Mouse (Mus musculus): ENCODE data around the gene Dennd4c. TPM values are rescaled to one million over a fixed set of nuclear protein-coding genes. Genes with fewer than 3 reads are reported as not detected.

The Dennd4c gene
- polyA plus RNA-seq, 1 experiment, result 2.5 TPM

DNA sequence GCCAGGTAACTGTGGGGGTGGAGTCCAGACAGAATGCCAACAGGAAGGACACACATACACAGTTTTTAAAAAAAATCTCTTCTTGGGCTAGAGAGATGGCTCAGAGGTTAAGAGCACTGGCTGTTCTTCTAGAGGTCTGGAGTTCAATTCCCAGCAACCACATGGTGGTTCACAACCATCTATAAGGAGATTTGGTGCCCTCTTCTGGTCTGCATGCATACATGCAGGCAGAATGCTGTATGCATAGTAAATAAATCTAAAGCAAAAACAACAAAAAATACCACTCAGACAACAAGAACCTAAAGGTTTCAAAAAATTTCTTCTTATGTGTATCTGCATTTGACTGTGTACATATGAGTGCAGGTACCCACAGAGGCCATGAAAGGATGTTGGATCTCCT is 16.0 kb downstream of the Dennd4c start:
- Histone ChIP-seq H3K4me2 (ENCODE audit: low read depth) (no peak overlapping the region), H3K79me2 (ENCODE audit: control insufficient read depth, insufficient read depth) (peaks cover 55% of the 10 kb centered on the region), H3K27me3 (ENCODE audit: control insufficient read depth, insufficient read depth, insufficient read length) (no peaks in the 10 kb centered on the region), H3K36me3 (ENCODE audit: control insufficient read depth, insufficient read depth) (no peaks in the 10 kb centered on the region), H3K4me3 (no peak overlapping the region), H3ac (ENCODE audit: control insufficient read depth, insufficient read length) (no peak overlapping the region)
- TF ChIP-seq CEBPB (IDR thresholded peaks at IDR 0.05; ENCODE audit: insufficient read depth, poor library complexity, severe bottlenecking) (no peak), USF1 (IDR thresholded peaks at IDR 0.05; ENCODE audit: low read depth) (no peak), POLR2A (IDR thresholded peaks at IDR 0.05; ENCODE audit: insufficient read length, low read depth) (no peak), POLR2AphosphoS2 (IDR thresholded peaks at IDR 0.05; ENCODE audit: insufficient read length, low read depth) (no peak), MYOD1 (IDR thresholded peaks at IDR 0.05; ENCODE audit: control insufficient read depth in 1 of 3, insufficient read length in 2 of 3, low read depth in 2 of 3) (no peak), MAX (IDR thresholded peaks at IDR 0.05; ENCODE audit: low read depth) (no peak), E2F4 (IDR thresholded peaks at IDR 0.05; ENCODE audit: insufficient read depth) (no peak), SRF (IDR thresholded peaks at IDR 0.05; ENCODE audit: control insufficient read depth, insufficient read length, low read depth) (no peak)

DNA sequence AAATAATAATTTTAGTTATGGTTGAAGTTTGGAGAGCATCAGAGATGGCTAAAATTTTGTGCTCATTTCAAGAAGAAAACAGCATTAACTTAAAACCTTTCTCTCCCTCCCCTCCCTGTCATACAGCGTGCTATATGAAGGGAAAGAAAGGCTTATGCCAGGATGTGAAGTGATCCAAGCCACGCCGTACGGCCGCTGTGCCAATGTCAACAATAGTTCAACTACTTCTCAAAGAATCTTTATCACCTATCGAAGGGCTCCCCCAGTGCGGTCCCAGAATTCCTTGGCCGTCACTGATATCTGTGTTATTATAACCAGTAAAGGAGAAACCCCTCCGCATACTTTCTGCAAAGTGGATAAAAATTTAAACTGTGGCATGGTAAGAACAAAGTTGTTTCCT is 29.2 kb downstream of the Dennd4c start:
- no peak overlapping the region for H3K4me2 ChIP-seq (ENCODE audit: low read depth)
- H3K27me3 ChIP-seq (ENCODE audit: control insufficient read depth, insufficient read depth, insufficient read length), result no peaks in the 10 kb centered on the region

DNA sequence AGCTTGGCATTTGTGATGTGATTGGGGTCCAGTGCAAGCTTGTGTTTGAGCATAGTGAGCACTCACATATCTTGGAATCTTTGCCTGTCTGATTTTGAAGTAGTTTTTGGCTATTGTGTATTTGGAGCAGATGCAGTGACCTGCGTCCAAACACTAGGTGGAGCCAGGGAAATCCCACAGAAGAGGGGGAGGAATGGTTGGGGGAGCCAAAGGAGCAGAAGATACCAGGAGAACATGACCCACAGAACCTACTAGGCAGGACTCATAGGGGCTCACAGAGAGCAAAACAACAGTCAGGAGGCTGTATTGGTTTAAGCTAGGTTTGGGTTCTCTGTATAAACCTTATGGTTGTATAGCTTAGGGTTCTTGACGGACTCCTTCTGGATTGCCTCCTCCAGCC is 62.2 kb downstream of the Dennd4c start:
- no peak overlapping the region for H3K4me2 ChIP-seq (ENCODE audit: low read depth)
- H3K36me3 ChIP-seq (ENCODE audit: control insufficient read depth, insufficient read depth), result peaks cover 22% of the 10 kb centered on the region

More for the DNA sequence above, 29.2 kb downstream of the Dennd4c start:
- peaks cover 2% of the 10 kb centered on the region for H3K79me2 ChIP-seq (ENCODE audit: control insufficient read depth, insufficient read depth)
- H3K36me3 ChIP-seq (ENCODE audit: control insufficient read depth, insufficient read depth), result peaks cover 18% of the 10 kb centered on the region
- no peak overlapping the region for H3ac ChIP-seq (ENCODE audit: control insufficient read depth, insufficient read length)
- TF ChIP-seq MYOG (IDR thresholded peaks at IDR 0.05; ENCODE audit: control insufficient read depth in 1 of 3, insufficient read depth in 1 of 3, insufficient read length in 2 of 3, low read depth in 2 of 3) (no peak), MYOD1 (IDR thresholded peaks at IDR 0.05; ENCODE audit: control insufficient read depth in 1 of 3, insufficient read length in 2 of 3, low read depth in 2 of 3) (no peak), CEBPB (IDR thresholded peaks at IDR 0.05; ENCODE audit: insufficient read depth, poor library complexity, severe bottlenecking) (no peak), REST (IDR thresholded peaks at IDR 0.05; ENCODE audit: insufficient read depth, insufficient read length) (no peak), MAX (IDR thresholded peaks at IDR 0.05; ENCODE audit: low read depth) (no peak)
- H3K4me3 ChIP-seq, result no peak overlapping the region

DNA sequence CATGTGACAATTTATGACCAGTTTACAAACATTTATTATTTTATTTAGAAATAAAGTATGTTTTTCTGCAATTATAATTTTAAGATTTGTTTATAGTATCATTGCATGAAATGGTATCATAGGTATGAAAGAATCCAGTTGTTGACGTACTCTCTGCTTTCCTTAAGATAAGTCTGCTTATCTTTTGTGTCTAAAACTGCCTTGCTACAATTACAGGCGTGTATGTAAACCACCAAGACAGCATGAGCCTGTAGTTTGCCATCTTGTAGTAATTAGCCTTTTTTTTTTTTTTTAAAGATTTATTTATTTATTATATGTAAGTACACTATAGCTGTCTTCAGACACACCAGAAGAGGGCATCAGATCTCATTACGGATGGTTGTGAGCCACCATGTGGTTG is 66.5 kb downstream of the Dennd4c start:
- TF ChIP-seq MYOG (IDR thresholded peaks at IDR 0.05; ENCODE audit: control insufficient read depth in 1 of 3, insufficient read depth in 1 of 3, insufficient read length in 2 of 3, low read depth in 2 of 3) (no peak), REST (IDR thresholded peaks at IDR 0.05; ENCODE audit: insufficient read depth, insufficient read length) (no peak), TCF3 (IDR thresholded peaks at IDR 0.05; ENCODE audit: insufficient read length, low read depth) (no peak), POLR2AphosphoS2 (IDR thresholded peaks at IDR 0.05; ENCODE audit: insufficient read length, low read depth) (no peak), SRF (IDR thresholded peaks at IDR 0.05; ENCODE audit: control insufficient read depth, insufficient read length, low read depth) (no peak), MAX (IDR thresholded peaks at IDR 0.05; ENCODE audit: low read depth) (no peak), USF1 (IDR thresholded peaks at IDR 0.05; ENCODE audit: low read depth) (no peak), MYOD1 (IDR thresholded peaks at IDR 0.05; ENCODE audit: control insufficient read depth in 1 of 3, insufficient read length in 2 of 3, low read depth in 2 of 3) (no peak), TCF12 (IDR thresholded peaks at IDR 0.05; ENCODE audit: insufficient read depth, poor library complexity, severe bottlenecking) (no peak), E2F4 (IDR thresholded peaks at IDR 0.05; ENCODE audit: insufficient read depth) (no peak), CEBPB (IDR thresholded peaks at IDR 0.05; ENCODE audit: insufficient read depth, poor library complexity, severe bottlenecking) (no peak), POLR2A (IDR thresholded peaks at IDR 0.05; ENCODE audit: insufficient read length, low read depth) (no peak)
- Histone ChIP-seq H3K27me3 (ENCODE audit: control insufficient read depth, insufficient read depth, insufficient read length) (no peaks in the 10 kb centered on the region), H3K4me3 (no peak overlapping the region), H3ac (ENCODE audit: control insufficient read depth, insufficient read length) (no peak overlapping the region), H3K4me2 (ENCODE audit: low read depth) (no peak overlapping the region), H3K36me3 (ENCODE audit: control insufficient read depth, insufficient read depth) (peaks cover 14% of the 10 kb centered on the region), H3K79me2 (ENCODE audit: control insufficient read depth, insufficient read depth) (no peaks in the 10 kb centered on the region)

More for the DNA sequence above, 62.2 kb downstream of the Dennd4c start:
- H3K27me3 ChIP-seq (ENCODE audit: control insufficient read depth, insufficient read depth, insufficient read length), result no peaks in the 10 kb centered on the region
- no peak overlapping the region for H3ac ChIP-seq (ENCODE audit: control insufficient read depth, insufficient read length)
- no peaks in the 10 kb centered on the region for H3K79me2 ChIP-seq (ENCODE audit: control insufficient read depth, insufficient read depth)
- TF ChIP-seq E2F4 (IDR thresholded peaks at IDR 0.05; ENCODE audit: insufficient read depth) (no peak), SRF (IDR thresholded peaks at IDR 0.05; ENCODE audit: control insufficient read depth, insufficient read length, low read depth) (no peak)
- no peak overlapping the region for H3K4me3 ChIP-seq

DNA sequence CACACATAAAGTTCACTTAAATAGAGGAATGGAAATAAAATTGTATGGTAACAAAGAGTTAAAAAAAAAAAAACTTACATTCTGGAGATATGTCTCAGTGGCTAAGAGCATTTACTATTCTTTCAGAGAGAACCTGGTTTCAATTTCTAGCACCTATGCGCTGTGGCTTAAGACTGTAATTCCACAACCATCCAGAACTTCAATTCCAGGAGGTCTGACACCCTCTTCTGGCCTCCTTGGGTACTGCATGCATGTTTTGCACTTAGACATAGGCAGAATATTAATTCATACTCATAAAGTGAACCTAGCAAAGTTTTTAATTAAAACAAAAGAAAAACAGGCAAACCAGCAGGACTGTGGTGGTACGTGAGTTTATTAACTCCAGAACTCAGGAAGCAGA is 74.8 kb downstream of the Dennd4c start:
- Histone ChIP-seq H3K4me3 (no peak overlapping the region), H3K79me2 (ENCODE audit: control insufficient read depth, insufficient read depth) (no peaks in the 10 kb centered on the region), H3K27me3 (ENCODE audit: control insufficient read depth, insufficient read depth, insufficient read length) (no peaks in the 10 kb centered on the region), H3ac (ENCODE audit: control insufficient read depth, insufficient read length) (no peak overlapping the region), H3K4me2 (ENCODE audit: low read depth) (no peak overlapping the region), H3K36me3 (ENCODE audit: control insufficient read depth, insufficient read depth) (peaks cover 29% of the 10 kb centered on the region)
- no peak for TF ChIP-seq MYOD1 (IDR thresholded peaks at IDR 0.05; ENCODE audit: control insufficient read depth in 1 of 3, insufficient read length in 2 of 3, low read depth in 2 of 3)
- no peak for TF ChIP-seq SRF (IDR thresholded peaks at IDR 0.05; ENCODE audit: control insufficient read depth, insufficient read length, low read depth)
- TF ChIP-seq MAX (IDR thresholded peaks at IDR 0.05; ENCODE audit: low read depth), result no peak
- no peak for TF ChIP-seq POLR2AphosphoS2 (IDR thresholded peaks at IDR 0.05; ENCODE audit: insufficient read length, low read depth)
- TF ChIP-seq MYOG (IDR thresholded peaks at IDR 0.05; ENCODE audit: control insufficient read depth in 1 of 3, insufficient read depth in 1 of 3, insufficient read length in 2 of 3, low read depth in 2 of 3), result no peak
- TF ChIP-seq TCF3 (IDR thresholded peaks at IDR 0.05; ENCODE audit: insufficient read length, low read depth), result no peak
- TF ChIP-seq REST (IDR thresholded peaks at IDR 0.05; ENCODE audit: insufficient read depth, insufficient read length), result no peak
- no peak for TF ChIP-seq TCF12 (IDR thresholded peaks at IDR 0.05; ENCODE audit: insufficient read depth, poor library complexity, severe bottlenecking)
- TF ChIP-seq CEBPB (IDR thresholded peaks at IDR 0.05; ENCODE audit: insufficient read depth, poor library complexity, severe bottlenecking), result no peak
- TF ChIP-seq E2F4 (IDR thresholded peaks at IDR 0.05; ENCODE audit: insufficient read depth), result no peak
- TF ChIP-seq USF1 (IDR thresholded peaks at IDR 0.05; ENCODE audit: low read depth), result no peak
- no peak for TF ChIP-seq POLR2A (IDR thresholded peaks at IDR 0.05; ENCODE audit: insufficient read length, low read depth)

All from myocyte (in vitro differentiated cells).